Mouse (Mus musculus) thymus, postnatal 0 days (tissue): ENCODE measurements around the gene Trim56. TPM values are rescaled to one million over a fixed set of nuclear protein-coding genes. Genes with fewer than 3 reads are reported as not detected.
"Not testable (repeated sequence)": the region's sequence is repeated elsewhere in the genome, so short reads cannot be mapped to it uniquely, and the experiment has no call there.

Source experiments
- DNase-seq: peaks from one replicate; pipeline ENCODE4 v3.0.0-alpha.2; 2015; ENCODE audit warnings: low spot score
- polyA plus RNA-seq: library from polyadenylated mRNA; unstranded; fragments of >200 nt; fragmentation: Nextera tagmentation; extraction: Ambion mirVana; gene quantifications from 2 replicates; pipeline ENCODE4 v1.2.1, GENCODE M21; 2015

Gene Trim56
- 13.0 and 18.0 TPM in 2 replicates for polyA plus RNA-seq

- peak; percentile 78 for DNase-seq
Measured at GRCm38 (mm10) chr5:137115866-137116847, at the start of gene Trim56. Gene Trim56, minus strand, starts transcription at chr5:137116209.

GRCm38 (mm10) chr5:137161853-137162252 lies 45.8 kb upstream of the Trim56 start:
- DNase-seq, result no peak

GRCm38 (mm10) chr5:137159461-137159860 lies 43.5 kb upstream of the Trim56 start:
- peak; percentile 75 for DNase-seq

- DNase-seq, result no peak
Measured at GRCm38 (mm10) chr5:137153289-137153688, 37.3 kb upstream of the Trim56 start.

GRCm38 (mm10) chr5:137152623-137153022 lies 36.6 kb upstream of the Trim56 start:
- DNase-seq, result no peak

GRCm38 (mm10) chr5:137149272-137149882 lies 33.4 kb upstream of the Trim56 start, which contains the start of gene Muc3:
Gene Muc3, minus strand, starts transcription at chr5:137149322.
- not testable (repeated sequence) for DNase-seq

- DNase-seq, result no peak
Measured at GRCm38 (mm10) chr5:137140836-137141235, 24.8 kb upstream of the Trim56 start.

GRCm38 (mm10) chr5:137138977-137139376 lies 23.0 kb upstream of the Trim56 start:
- no peak for DNase-seq

- DNase-seq, result no peak
Measured at GRCm38 (mm10) chr5:137134959-137135358, 18.9 kb upstream of the Trim56 start.

- DNase-seq, result peak; percentile 59
Measured at GRCm38 (mm10) chr5:137131490-137131889, 15.5 kb upstream of the Trim56 start.

GRCm38 (mm10) chr5:137129281-137129680 lies 13.3 kb upstream of the Trim56 start:
- DNase-seq, result no peak

GRCm38 (mm10) chr5:137123516-137123915 lies 7.5 kb upstream of the Trim56 start:
- no peak for DNase-seq

- DNase-seq, result peak; percentile 60
Measured at GRCm38 (mm10) chr5:137122686-137123193, 6.7 kb upstream of the Trim56 start.

GRCm38 (mm10) chr5:137121280-137121679 lies 5.3 kb upstream of the Trim56 start:
- no peak for DNase-seq

- DNase-seq, result no peak
Measured at GRCm38 (mm10) chr5:137118878-137119277, 2.9 kb upstream of the Trim56 start.

- DNase-seq, result not testable (repeated sequence)
Measured at GRCm38 (mm10) chr5:137117994-137118393, 2.0 kb upstream of the Trim56 start.

GRCm38 (mm10) chr5:137116987-137117386 lies 978 bp upstream of the Trim56 start:
- no peak for DNase-seq

GRCm38 (mm10) chr5:137114891-137115561 lies 983 bp downstream of the Trim56 start:
- DNase-seq, result no peak

GRCm38 (mm10) chr5:137111542-137112408 lies 4.2 kb downstream of the Trim56 start:
- no peak for DNase-seq

GRCm38 (mm10) chr5:137110863-137111262 lies 5.1 kb downstream of the Trim56 start:
- DNase-seq, result no peak
